Mouse (Mus musculus) lung, postnatal 0 days (tissue): ENCODE measurements around the gene Nup210. TPM values are rescaled to one million over a fixed set of nuclear protein-coding genes. Genes with fewer than 3 reads are reported as not detected.

Experiments used
- ATAC-seq: fragments of 200-750 bp; cut with Nextera tagmentation; 2 replicates; pipeline ENCODE4 v1.8.0; 2017; ENCODE audit warnings: moderate library complexity
- DNase-seq: peaks from one replicate; pipeline ENCODE4 v3.0.0-alpha.2; 2016; ENCODE audit warnings: low spot score
- H3K27ac ChIP-seq: fragments of 300-500 bp; sonication (generic); 2 replicates; pipeline ENCODE4 v1.5.1; 2014; ENCODE audit warnings: antibody characterized with exemption, mild to moderate bottlenecking, low read length, mixed read lengths
- H3K27me3 ChIP-seq: fragments of 300-500 bp; sonication (generic); replicated peaks from 2 replicates; pipeline ENCODE4 v1.6.1; 2014; ENCODE audit warnings: low read length, mixed read lengths; ENCODE audit not compliant: insufficient read depth
- H3K36me3 ChIP-seq: fragments of 300-500 bp; sonication (generic); 2 replicates; pipeline ENCODE4 v1.6.1; 2014; ENCODE audit warnings: low read length, mixed read lengths; ENCODE audit not compliant: insufficient read depth
- H3K4me1 ChIP-seq: fragments of 300-500 bp; sonication (generic); 2 replicates; pipeline ENCODE4 v1.6.1; 2014; ENCODE audit warnings: antibody characterized with exemption, low read depth, low read length, mixed read lengths; ENCODE audit not compliant: insufficient read depth
- H3K4me2 ChIP-seq: fragments of 300-500 bp; sonication (generic); replicated peaks from 2 replicates; pipeline ENCODE4 v1.6.1; 2014; ENCODE audit warnings: low read depth, mild to moderate bottlenecking, low read length, moderate library complexity, mixed read lengths
- H3K4me3 ChIP-seq: fragments of 300-500 bp; sonication (generic); 2 replicates; pipeline ENCODE4 v1.5.1; 2014; ENCODE audit warnings: low read depth, low read length
- H3K9ac ChIP-seq: fragments of 300-500 bp; sonication (generic); replicated peaks from 2 replicates; pipeline ENCODE4 v1.6.1; 2014; ENCODE audit warnings: low read depth, mild to moderate bottlenecking
- H3K9me3 ChIP-seq: fragments of 300-500 bp; sonication (generic); 2 replicates; pipeline ENCODE4 v1.6.1; 2016; ENCODE audit warnings: low read length, mixed read lengths
- CTCF ChIP-seq: IDR thresholded peaks from 2 replicates; pipeline ENCODE4 v1.5.1; 2016; ENCODE audit warnings: antibody characterized with exemption, mild to moderate bottlenecking
- EP300 ChIP-seq: IDR thresholded peaks from 2 replicates; pipeline ENCODE4 v1.6.1; 2016; ENCODE audit warnings: antibody characterized with exemption, mild to moderate bottlenecking, control low read depth
- WGBS: fragments of 180-500 bp; shearing (Covaris S2); extraction: QIAGEN DNeasy Blood & Tissue Kit; methylation state at CpG from one replicate; pipeline ENCODE4 v1.1.7; 2014; 5-methylcytosine and 5-hydroxymethylcytosine counted together
- polyA plus RNA-seq: library from polyadenylated mRNA; unstranded; fragments of >200 nt; fragmentation: Nextera tagmentation; extraction: Ambion mirVana; gene quantifications from 2 replicates; pipeline ENCODE4 v1.2.1, GENCODE M21; 2015

Nup210 gene
- polyA plus RNA-seq, 1 experiment from 2014 or later: 5.8 TPM

DNA sequence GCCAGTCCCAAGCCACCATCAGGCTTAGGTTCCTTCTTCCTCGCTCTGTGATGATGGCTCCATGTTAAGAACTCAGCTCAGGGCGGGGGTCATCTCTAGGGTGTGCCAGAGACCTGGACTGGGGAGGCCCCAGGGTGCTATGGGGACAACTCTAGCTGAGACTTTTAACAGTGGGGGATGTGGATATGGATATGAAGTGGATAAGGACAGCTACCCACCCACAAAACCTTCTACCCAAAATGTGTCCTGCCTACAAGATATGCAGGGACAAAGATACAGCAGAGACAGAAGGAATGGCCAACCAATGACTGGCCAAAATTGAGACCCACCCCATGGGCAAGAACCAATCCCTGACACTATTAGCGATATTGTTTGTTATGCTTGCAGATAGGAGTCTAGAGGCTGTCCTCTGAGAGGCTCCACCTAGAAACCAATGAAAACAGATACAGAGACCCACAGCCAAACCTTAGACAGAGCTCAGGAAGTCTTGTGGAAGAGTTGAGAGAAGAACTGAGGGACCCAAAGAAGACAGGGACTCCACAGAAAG, 108.3 kb downstream of the Nup210 start:
- TF ChIP-seq CTCF: no peak
- no peak for TF ChIP-seq EP300

DNA sequence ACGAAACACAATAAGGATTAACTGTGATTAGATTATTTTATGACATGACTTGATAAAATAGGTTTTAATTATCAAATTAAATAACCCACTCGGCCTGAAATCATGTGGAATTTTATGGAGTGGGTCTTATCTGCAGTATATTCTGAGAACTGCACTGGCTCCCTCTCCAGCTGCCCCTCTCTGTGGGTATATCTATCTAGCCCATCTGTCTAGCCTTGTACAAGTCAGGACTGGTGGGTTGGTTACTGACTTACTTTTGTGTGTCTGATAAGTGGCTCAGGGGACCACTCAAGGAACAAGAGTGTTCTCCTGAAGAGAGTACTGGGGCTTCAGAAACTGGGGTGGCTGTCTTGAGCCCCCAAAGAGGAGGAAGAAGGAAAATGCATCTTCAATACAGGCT, 109.4 kb downstream of the Nup210 start:
- WGBS: 48% methylated on average over 2 of the region's 2 CpGs
- Histone ChIP-seq H3K4me3 (no peak overlapping the region), H3K9me3 (no peaks in the 10 kb centered on the region), H3K27me3 (no peaks in the 10 kb centered on the region), H3K4me1 (no peaks in the 10 kb centered on the region), H3K36me3 (no peaks in the 10 kb centered on the region), H3K4me2 (no peak overlapping the region), H3K27ac (no peak overlapping the region), H3K9ac (no peak overlapping the region)
- TF ChIP-seq CTCF: no peak
- no peak for TF ChIP-seq EP300
- ATAC-seq (no peak), DNase-seq (no peak)

More for the DNA sequence above, 108.3 kb downstream of the Nup210 start:
- Histone ChIP-seq H3K9me3 (no peaks in the 10 kb centered on the region), H3K4me1 (no peaks in the 10 kb centered on the region), H3K4me3 (no peak overlapping the region), H3K9ac (no peak overlapping the region), H3K36me3 (no peaks in the 10 kb centered on the region), H3K27ac (no peak overlapping the region), H3K4me2 (no peak overlapping the region), H3K27me3 (no peaks in the 10 kb centered on the region)
- ATAC-seq (no peak), DNase-seq (no peak)
- 89% methylated on average over 3 of the region's 3 CpGs for WGBS

DNA sequence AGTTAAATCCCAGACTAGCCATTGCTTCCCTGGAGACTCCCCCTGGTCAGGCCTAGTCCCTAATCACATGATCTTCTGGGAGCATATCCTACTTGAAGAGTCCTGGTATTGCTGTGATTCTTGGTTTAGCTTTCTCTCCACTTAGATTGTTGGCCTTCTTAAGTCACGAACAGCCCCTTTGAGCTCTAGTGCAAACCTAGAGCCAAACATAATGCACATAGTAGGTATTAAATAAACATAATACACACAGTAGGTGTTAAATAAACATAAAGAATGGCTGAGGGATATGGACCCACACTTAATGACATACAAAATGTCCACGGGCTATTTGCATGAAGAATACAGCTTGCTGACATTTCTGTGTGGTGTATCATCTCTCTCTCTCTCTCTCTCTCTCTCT, 112.5 kb downstream of the Nup210 start:
- ATAC-seq: no peak
- Histone ChIP-seq H3K4me1 (no peaks in the 10 kb centered on the region), H3K4me2 (no peak overlapping the region), H3K9ac (no peak overlapping the region), H3K27me3 (no peaks in the 10 kb centered on the region), H3K36me3 (no peaks in the 10 kb centered on the region), H3K27ac (no peak overlapping the region), H3K4me3 (no peak overlapping the region), H3K9me3 (no peaks in the 10 kb centered on the region)
- TF ChIP-seq CTCF (no peak), EP300 (no peak)
- no peak for DNase-seq
- 90% methylated on average over 2 of the region's 2 CpGs for WGBS

DNA sequence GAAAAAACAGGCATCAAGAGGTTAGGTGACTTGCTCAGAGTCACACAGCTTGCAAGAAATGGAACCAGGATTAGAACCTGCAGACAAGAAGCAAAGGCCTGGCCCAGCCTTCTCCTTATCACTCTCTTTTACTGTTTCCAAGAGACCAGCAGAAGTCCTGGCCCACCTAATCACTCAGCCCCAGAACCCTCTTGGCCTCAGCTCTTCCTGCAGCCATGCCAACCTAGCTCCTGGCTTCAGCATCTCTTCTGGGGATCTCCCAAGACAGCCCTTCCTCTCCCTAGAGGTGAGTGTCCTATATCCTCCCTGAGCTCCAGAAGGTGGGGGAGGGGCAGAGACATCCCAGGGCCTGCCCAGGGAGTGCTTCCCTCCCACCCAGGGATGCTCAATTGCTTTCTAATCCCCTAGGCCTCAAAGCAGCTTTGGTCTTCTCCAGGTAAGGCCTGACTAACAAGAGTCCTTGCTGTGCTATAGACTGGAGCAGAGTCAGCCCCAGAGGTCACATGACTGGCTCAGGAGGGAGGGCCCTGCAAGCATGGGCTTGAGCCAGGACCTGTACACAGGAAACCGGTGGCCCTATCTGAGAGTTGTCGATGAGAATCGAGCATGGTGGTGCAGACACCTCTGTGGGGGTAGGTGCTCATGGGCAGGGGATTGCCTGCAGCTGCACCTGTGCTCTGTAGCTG, 113.2 kb downstream of the Nup210 start:
- Histone ChIP-seq H3K9ac (no peak overlapping the region), H3K9me3 (no peaks in the 10 kb centered on the region), H3K27ac (no peak overlapping the region), H3K4me2 (no peak overlapping the region), H3K4me3 (no peak overlapping the region), H3K36me3 (no peaks in the 10 kb centered on the region), H3K27me3 (no peaks in the 10 kb centered on the region), H3K4me1 (no peaks in the 10 kb centered on the region)
- WGBS: 29% methylated on average over 3 of the region's 3 CpGs
- no peak for TF ChIP-seq CTCF
- TF ChIP-seq EP300: no peak
- ATAC-seq (no peak), DNase-seq (no peak)

DNA sequence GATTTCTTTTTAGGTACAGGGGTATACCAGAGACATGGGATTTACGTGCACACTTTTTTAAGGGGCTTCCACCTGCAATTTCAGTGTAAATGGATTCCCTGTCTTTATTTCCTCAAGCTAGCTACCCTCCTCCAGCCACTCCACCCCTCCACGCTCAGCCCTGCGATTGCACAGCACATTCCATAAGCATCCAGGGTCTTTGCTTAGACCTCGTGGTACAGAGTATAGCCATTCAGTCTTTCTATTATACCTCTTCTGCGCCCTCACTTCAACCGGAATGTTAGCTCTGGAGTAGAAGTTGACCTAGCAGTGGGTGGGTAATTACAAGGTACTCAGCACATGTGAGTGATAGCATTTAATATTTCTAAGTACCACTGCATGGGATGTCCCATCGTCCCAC, 115.1 kb downstream of the Nup210 start:
- Histone ChIP-seq H3K27me3 (no peaks in the 10 kb centered on the region), H3K27ac (no peak overlapping the region), H3K9me3 (no peaks in the 10 kb centered on the region), H3K9ac (no peak overlapping the region), H3K36me3 (no peaks in the 10 kb centered on the region), H3K4me2 (no peak overlapping the region), H3K4me3 (no peak overlapping the region), H3K4me1 (no peaks in the 10 kb centered on the region)
- TF ChIP-seq EP300 (no peak), CTCF (no peak)
- ATAC-seq (peak; percentile 74), DNase-seq (peak; percentile 23)
- 37% methylated on average over 7 of the region's 7 CpGs for WGBS

DNA sequence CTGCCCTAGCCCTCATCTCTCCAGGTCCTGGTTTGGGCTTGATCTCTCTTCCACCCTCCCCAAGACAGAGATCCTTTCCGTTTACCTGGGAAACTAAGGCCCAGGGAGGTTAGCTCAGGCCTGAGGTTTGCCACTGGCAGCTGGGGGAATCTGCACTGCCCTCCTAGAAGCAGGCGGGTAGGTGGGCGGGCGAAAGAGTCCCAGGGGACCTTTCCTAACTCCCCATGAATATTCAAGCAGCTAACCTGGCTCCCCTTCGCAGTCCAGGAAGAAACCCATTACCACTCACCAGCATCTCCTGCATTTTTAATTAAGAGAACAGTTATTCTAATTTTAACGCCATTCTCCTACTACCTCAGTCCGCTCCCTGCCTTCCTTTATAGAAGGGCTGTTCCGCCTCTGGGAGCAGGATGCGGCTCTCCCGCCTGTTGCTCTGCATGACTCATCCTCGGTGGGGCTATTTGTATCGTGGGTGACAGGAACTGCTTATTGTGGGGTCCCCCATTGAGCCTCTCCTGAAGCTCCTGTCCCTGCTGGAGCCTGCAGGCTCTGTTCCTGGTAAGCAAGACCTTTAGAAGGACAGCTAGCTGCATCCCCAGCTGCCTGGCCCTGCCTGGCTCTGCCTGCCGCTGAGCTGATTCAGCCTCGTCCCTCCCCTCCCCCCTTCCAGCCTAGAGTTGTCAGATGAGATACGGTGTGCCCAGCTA, 115.7 kb downstream of the Nup210 start:
- 23% methylated on average over 15 of the region's 15 CpGs for whole genome bisulfite sequencing
- Histone ChIP-seq H3K4me3 (no peak overlapping the region), H3K27me3 (no peaks in the 10 kb centered on the region), H3K27ac (no peak overlapping the region), H3K9me3 (no peaks in the 10 kb centered on the region), H3K36me3 (no peaks in the 10 kb centered on the region), H3K4me2 (no peak overlapping the region), H3K9ac (no peak overlapping the region), H3K4me1 (no peaks in the 10 kb centered on the region)
- ATAC-seq: peak; percentile 30
- peak; percentile 30 for DNase-seq
- TF ChIP-seq EP300: no peak
